Mouse (Mus musculus): ENCODE results near the gene Gdf15. TPM values are rescaled to one million over a fixed set of nuclear protein-coding genes. Genes with fewer than 3 reads are reported as not detected.

The Gdf15 gene
- polyA plus RNA-seq, 1 experiment from 2014 or later: 1.0 TPM

- no peak for ATAC-seq (ENCODE audit: insufficient number of reproducible peaks, low FRiP score)
- WGBS: 92% methylated on average over 3 of the region's 3 CpGs
- H3K4me2 ChIP-seq: no peak overlapping the region
These were observed 25.0 kb upstream of the Gdf15 start for GRCm38 (mm10) chr8:70657214-70657613.

GRCm38 (mm10) chr8:70656193-70656790, 24.0 kb upstream of the Gdf15 start:
- Histone ChIP-seq H3K9me3 (replicated peaks) (no peaks in the 10 kb centered on the region), H3K27ac (ENCODE audit: poor library complexity, severe bottlenecking) (no peak overlapping the region), H3K9ac (no peak overlapping the region), H3K27me3 (replicated peaks) (no peaks in the 10 kb centered on the region), H3K4me2 (no peak overlapping the region), H3K4me3 (no peak overlapping the region), H3K36me3 (peaks cover 52% of the 10 kb centered on the region), H3K4me1 (replicated peaks) (peaks cover 24% of the 10 kb centered on the region)
- ATAC-seq (ENCODE audit: insufficient number of reproducible peaks, low FRiP score): no peak
- 77% methylated on average over 13 of the region's 13 CpGs for WGBS

More at GRCm38 (mm10) chr8:70657214-70657613, 25.0 kb upstream of the Gdf15 start:
- H3K36me3 ChIP-seq: peaks cover 43% of the 10 kb centered on the region
- H3K27me3 ChIP-seq (replicated peaks): no peaks in the 10 kb centered on the region
- peaks cover 24% of the 10 kb centered on the region for H3K4me1 ChIP-seq (replicated peaks)
- no peaks in the 10 kb centered on the region for H3K9me3 ChIP-seq (replicated peaks)
- H3K9ac ChIP-seq: no peak overlapping the region
- no peak overlapping the region for H3K4me3 ChIP-seq
- H3K27ac ChIP-seq (ENCODE audit: poor library complexity, severe bottlenecking): no peak overlapping the region

- Histone ChIP-seq H3K27me3 (replicated peaks) (no peaks in the 10 kb centered on the region), H3K4me1 (replicated peaks) (peaks cover 23% of the 10 kb centered on the region), H3K36me3 (peaks cover 60% of the 10 kb centered on the region), H3K4me3 (no peak overlapping the region), H3K9me3 (replicated peaks) (no peaks in the 10 kb centered on the region), H3K27ac (ENCODE audit: poor library complexity, severe bottlenecking) (no peak overlapping the region), H3K9ac (no peak overlapping the region), H3K4me2 (no peak overlapping the region)
- 63% methylated on average over 2 of the region's 2 CpGs for WGBS
- ATAC-seq (ENCODE audit: insufficient number of reproducible peaks, low FRiP score): no peak
These were observed 23.2 kb upstream of the Gdf15 start for GRCm38 (mm10) chr8:70655469-70655868.

- no peak overlapping the region for H3K4me3 ChIP-seq
- no peaks in the 10 kb centered on the region for H3K27me3 ChIP-seq (replicated peaks)
- no peak overlapping the region for H3K27ac ChIP-seq (ENCODE audit: poor library complexity, severe bottlenecking)
- H3K4me1 ChIP-seq (replicated peaks): peaks cover 31% of the 10 kb centered on the region
- H3K9ac ChIP-seq: no peak overlapping the region
- no peak overlapping the region for H3K4me2 ChIP-seq
- H3K36me3 ChIP-seq: peaks cover 67% of the 10 kb centered on the region
- ATAC-seq (ENCODE audit: insufficient number of reproducible peaks, low FRiP score): no peak
- WGBS: 65% methylated on average over 1 of the region's 1 CpGs
- H3K9me3 ChIP-seq (replicated peaks): no peaks in the 10 kb centered on the region
These were observed 21.9 kb upstream of the Gdf15 start for GRCm38 (mm10) chr8:70654121-70654520.

- Histone ChIP-seq H3K4me3 (no peak overlapping the region), H3K27ac (ENCODE audit: poor library complexity, severe bottlenecking) (no peak overlapping the region), H3K27me3 (replicated peaks) (no peaks in the 10 kb centered on the region), H3K4me2 (no peak overlapping the region), H3K36me3 (peaks cover 67% of the 10 kb centered on the region), H3K9ac (no peak overlapping the region), H3K9me3 (replicated peaks) (no peaks in the 10 kb centered on the region), H3K4me1 (replicated peaks) (peaks cover 32% of the 10 kb centered on the region)
- ATAC-seq (ENCODE audit: insufficient number of reproducible peaks, low FRiP score): no peak
- 64% methylated on average over 2 of the region's 2 CpGs for WGBS
These were observed 21.0 kb upstream of the Gdf15 start for GRCm38 (mm10) chr8:70653226-70653625.

- peaks cover 46% of the 10 kb centered on the region for H3K36me3 ChIP-seq
- H3K27me3 ChIP-seq (replicated peaks): no peaks in the 10 kb centered on the region
- H3K4me3 ChIP-seq: no peak overlapping the region
- WGBS: 93% methylated on average over 17 of the region's 17 CpGs
- ATAC-seq (ENCODE audit: insufficient number of reproducible peaks, low FRiP score): no peak
- H3K9ac ChIP-seq: peak overlapping the region; percentile 33; the same call in 1 of the 2 replicates
- H3K4me2 ChIP-seq: no peak overlapping the region
- peaks cover 49% of the 10 kb centered on the region for H3K4me1 ChIP-seq (replicated peaks)
- H3K9me3 ChIP-seq (replicated peaks): no peaks in the 10 kb centered on the region
- H3K27ac ChIP-seq (ENCODE audit: poor library complexity, severe bottlenecking): peak overlapping the region; percentile 85; the same call in 1 of the 2 replicates
These were observed 18.1 kb upstream of the Gdf15 start for GRCm38 (mm10) chr8:70650351-70650750.

- H3K27me3 ChIP-seq (replicated peaks): no peaks in the 10 kb centered on the region
- H3K4me2 ChIP-seq: no peak overlapping the region
These were observed 17.1 kb upstream of the Gdf15 start for GRCm38 (mm10) chr8:70649324-70649723.

GRCm38 (mm10) chr8:70648921-70649320, 16.7 kb upstream of the Gdf15 start:
- H3K9ac ChIP-seq: peak overlapping the region; percentile 6; the same call in 1 of the 2 replicates
- H3K4me3 ChIP-seq: no peak overlapping the region
- H3K4me1 ChIP-seq (replicated peaks): peaks cover 49% of the 10 kb centered on the region
- ATAC-seq (ENCODE audit: insufficient number of reproducible peaks, low FRiP score): no peak; the same call in 1 of the 2 replicates
- H3K27ac ChIP-seq (ENCODE audit: poor library complexity, severe bottlenecking): peak overlapping the region; percentile 85
- WGBS: 57% methylated on average over 3 of the region's 3 CpGs
- no peaks in the 10 kb centered on the region for H3K9me3 ChIP-seq (replicated peaks)
- H3K4me2 ChIP-seq: no peak overlapping the region
- peaks cover 36% of the 10 kb centered on the region for H3K36me3 ChIP-seq
- H3K27me3 ChIP-seq (replicated peaks): no peaks in the 10 kb centered on the region

More at GRCm38 (mm10) chr8:70649324-70649723, 17.1 kb upstream of the Gdf15 start:
- H3K9me3 ChIP-seq (replicated peaks): no peaks in the 10 kb centered on the region
- peak overlapping the region; percentile 85 for H3K27ac ChIP-seq (ENCODE audit: poor library complexity, severe bottlenecking)
- peak; percentile 85 for ATAC-seq (ENCODE audit: insufficient number of reproducible peaks, low FRiP score)
- H3K4me1 ChIP-seq (replicated peaks): peaks cover 49% of the 10 kb centered on the region
- peaks cover 36% of the 10 kb centered on the region for H3K36me3 ChIP-seq
- H3K9ac ChIP-seq: no peak overlapping the region
- 28% methylated on average over 4 of the region's 4 CpGs for WGBS
- H3K4me3 ChIP-seq: no peak overlapping the region

- peaks cover 32% of the 10 kb centered on the region for H3K36me3 ChIP-seq
- H3K4me3 ChIP-seq: no peak overlapping the region
- H3K4me2 ChIP-seq: no peak overlapping the region
- ATAC-seq (ENCODE audit: insufficient number of reproducible peaks, low FRiP score): no peak
- no peaks in the 10 kb centered on the region for H3K27me3 ChIP-seq (replicated peaks)
- H3K4me1 ChIP-seq (replicated peaks): peaks cover 49% of the 10 kb centered on the region
- peak overlapping the region; percentile 87 for H3K27ac ChIP-seq (ENCODE audit: poor library complexity, severe bottlenecking)
- H3K9ac ChIP-seq: no peak overlapping the region
- H3K9me3 ChIP-seq (replicated peaks): no peaks in the 10 kb centered on the region
- 32% methylated on average over 1 of the region's 1 CpGs for WGBS
These were observed 15.8 kb upstream of the Gdf15 start for GRCm38 (mm10) chr8:70648164-70648442.

GRCm38 (mm10) chr8:70647343-70648163, 15.3 kb upstream of the Gdf15 start:
- Histone ChIP-seq H3K4me2 (peak overlapping the region; percentile 1; the same call in 1 of the 2 replicates), H3K4me1 (replicated peaks) (peaks cover 49% of the 10 kb centered on the region), H3K9me3 (replicated peaks) (no peaks in the 10 kb centered on the region), H3K4me3 (no peak overlapping the region), H3K9ac (peak overlapping the region; percentile 21; the same call in 1 of the 2 replicates), H3K27me3 (replicated peaks) (no peaks in the 10 kb centered on the region), H3K36me3 (peaks cover 28% of the 10 kb centered on the region), H3K27ac (ENCODE audit: poor library complexity, severe bottlenecking) (peak overlapping the region; percentile 87)
- WGBS: 54% methylated on average over 8 of the region's 8 CpGs
- peak; percentile 54 for ATAC-seq (ENCODE audit: insufficient number of reproducible peaks, low FRiP score)

GRCm38 (mm10) chr8:70646775-70647174, 14.5 kb upstream of the Gdf15 start:
- H3K9me3 ChIP-seq (replicated peaks): no peaks in the 10 kb centered on the region
- H3K27me3 ChIP-seq (replicated peaks): no peaks in the 10 kb centered on the region
- H3K36me3 ChIP-seq: peaks cover 20% of the 10 kb centered on the region
- no peak overlapping the region for H3K9ac ChIP-seq
- no peak overlapping the region for H3K4me2 ChIP-seq
- H3K4me3 ChIP-seq: no peak overlapping the region
- no peak for ATAC-seq (ENCODE audit: insufficient number of reproducible peaks, low FRiP score)
- peak overlapping the region; percentile 87 for H3K27ac ChIP-seq (ENCODE audit: poor library complexity, severe bottlenecking)
- peaks cover 49% of the 10 kb centered on the region for H3K4me1 ChIP-seq (replicated peaks)
